Mouse (Mus musculus) naive thymus-derived CD4-positive, alpha-beta T cell, adult 5 months (primary cell): ENCODE measurements around the gene Mmp21. TPM values are rescaled to one million over a fixed set of nuclear protein-coding genes. Genes with fewer than 3 reads are reported as not detected.

Source experiments
- polyA plus RNA-seq: library from polyadenylated mRNA; unstranded; fragments of 100-300 nt; shearing (Covaris generic); gene quantifications from one replicate; pipeline ENCODE4 v1.2.1, GENCODE M21; 2017

Mmp21 gene
- not detected for polyA plus RNA-seq

DNA sequence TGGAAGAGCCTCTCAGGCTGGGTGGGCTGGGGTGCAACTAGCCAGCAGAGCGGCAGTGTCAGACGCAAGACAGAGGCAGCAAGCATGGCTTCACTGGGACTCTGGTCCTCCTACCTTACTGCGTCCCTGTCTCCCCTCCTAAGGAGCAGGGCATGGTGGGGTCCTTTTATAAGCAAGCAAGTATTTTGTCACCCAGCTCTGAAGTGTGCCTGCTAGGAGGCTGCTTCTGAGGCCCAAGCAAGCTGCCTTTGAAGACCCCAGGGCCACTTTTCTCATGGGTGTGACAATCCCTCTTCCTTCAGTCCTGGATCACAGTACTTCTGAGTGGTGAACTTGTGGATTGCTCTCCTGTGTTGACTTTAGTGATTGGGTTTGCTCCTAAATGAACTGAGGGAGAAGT is at the start of gene Mmp21:
Gene Mmp21 (minus strand): TSS at position 101 of the 400 bp plus-strand sequence.

GRCm38 (mm10) chr7:133637361-133638305 is 42.2 kb downstream of the Mmp21 start, which contains the start of gene Edrf1:
Gene Edrf1, plus strand, starts transcription at chr7:133637543.

Other genes starting within 250 kb of the Mmp21 start
- gene Tex36, start 77.9 kb downstream of the Mmp21 start, polyA plus RNA-seq, result not detected
- 31.2 TPM for gene Edrf1, start 42.5 kb downstream of the Mmp21 start, polyA plus RNA-seq
- gene Bccip, start 29.3 kb upstream of the Mmp21 start, polyA plus RNA-seq, result 141 TPM
- gene Uros, start 30.0 kb upstream of the Mmp21 start, polyA plus RNA-seq, result 23.0 TPM
- not detected for gene Fank1, start 96.8 kb upstream of the Mmp21 start, polyA plus RNA-seq
- gene Dhx32, start 102.7 kb upstream of the Mmp21 start, polyA plus RNA-seq, result 25.1 TPM